Mouse (Mus musculus) frontal cortex, adult 2 months (tissue): Measurements from ENCODE around the gene Fam240b. TPM values are rescaled to one million over a fixed set of nuclear protein-coding genes. Genes with fewer than 3 reads are reported as not detected.
"Not testable (repeated sequence)": the region's sequence is repeated elsewhere in the genome, so short reads cannot be mapped to it uniquely, and the experiment has no call there.

Source experiments
- DNase-seq, 2 experiments: peaks; one replicate each; pipeline ENCODE4 v3.0.0; 2022; ENCODE audit warnings: low spot score in 1 of 2; ENCODE audit errors: extremely low spot score in 1 of 2
- polyA plus RNA-seq: library from polyadenylated mRNA; depleted of rRNA; stranded (reverse); fragments of >200 nt; gene quantifications from 2 replicates; pipeline ENCODE4 v1.2.3, GENCODE M21; 2012; rRNA removed

Gene Fam240b
- not detected in 2 replicates for polyA plus RNA-seq

DNA sequence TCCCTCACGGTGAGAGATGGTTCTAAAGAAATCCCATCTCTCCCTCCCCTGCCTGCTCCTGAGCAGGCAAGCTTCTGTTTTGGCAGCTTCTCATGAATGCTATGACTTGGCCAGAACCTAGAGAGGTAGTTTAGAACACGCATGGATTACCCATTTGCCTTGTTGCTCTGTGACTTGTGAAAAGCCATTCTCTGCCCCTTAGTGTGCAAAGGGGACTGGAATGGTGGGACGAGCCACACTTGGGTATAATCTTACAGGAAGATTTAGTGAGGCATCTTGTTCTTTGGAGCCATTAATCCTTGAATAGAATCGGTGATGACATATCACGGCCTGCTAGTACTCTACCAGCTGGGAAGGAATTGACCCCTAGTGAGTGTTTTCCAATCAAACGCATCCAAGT is at the start of gene Fam240b:
Gene Fam240b, minus strand, starts transcription at position 101 of the 400 bp plus-strand sequence.
- no peak for DNase-seq

DNA sequence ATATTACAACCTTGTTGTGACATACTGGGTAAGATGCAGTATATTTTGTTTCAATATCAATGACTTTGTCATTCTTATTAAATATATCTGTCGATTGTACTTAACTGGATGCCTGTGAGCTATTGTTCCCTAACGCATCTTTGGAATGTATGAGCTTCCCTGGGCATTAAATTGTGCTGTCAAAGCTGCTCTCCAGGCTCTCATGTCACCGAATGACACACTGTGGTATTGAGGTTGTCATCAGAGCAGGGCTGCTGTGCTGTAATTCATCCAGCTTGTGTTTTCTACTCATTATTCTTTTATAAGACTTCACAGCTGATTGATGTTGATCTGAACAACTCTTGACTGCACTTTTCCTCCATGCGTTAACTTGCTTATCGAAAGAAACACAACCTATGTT is 32.5 kb upstream of the Fam240b start:
- no peak for DNase-seq

DNA sequence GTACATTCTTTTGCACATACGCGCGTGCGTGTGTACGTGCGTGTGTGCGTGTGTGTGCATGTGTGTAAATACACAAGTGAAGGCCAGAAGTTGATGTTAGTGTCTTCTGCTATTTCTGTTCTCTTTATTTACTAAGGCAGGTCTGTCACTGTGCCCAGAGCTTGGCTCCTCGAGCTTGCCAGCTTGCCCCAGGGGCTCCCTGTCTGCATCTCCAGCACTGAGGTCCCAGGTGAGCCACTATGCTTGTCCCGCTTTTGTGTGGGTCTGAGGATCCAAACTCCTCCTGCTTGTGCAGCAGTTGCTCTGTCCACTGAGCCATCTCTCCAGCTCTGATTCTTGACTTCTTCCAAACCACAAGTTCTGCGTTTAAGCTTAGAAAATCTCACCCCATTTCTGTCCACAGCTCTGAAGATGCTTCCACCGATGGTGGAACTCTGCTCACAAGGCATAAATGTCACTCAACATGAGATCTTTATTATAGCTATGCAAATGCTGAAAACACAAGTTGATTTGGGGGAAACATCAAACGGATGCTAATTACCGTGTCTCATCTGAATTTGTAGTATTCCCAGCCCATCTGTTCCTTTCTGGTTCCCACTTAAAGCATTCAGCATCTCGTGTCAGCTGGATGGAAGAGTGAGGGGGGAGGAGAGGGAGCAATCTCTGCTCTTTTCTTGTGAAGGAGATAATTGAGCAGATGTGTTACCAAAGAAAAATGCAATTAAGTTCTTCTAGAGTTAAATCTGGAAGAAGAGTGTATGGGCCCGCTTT is 29.1 kb upstream of the Fam240b start:
- DNase-seq: peak; percentile 30 to 53

DNA sequence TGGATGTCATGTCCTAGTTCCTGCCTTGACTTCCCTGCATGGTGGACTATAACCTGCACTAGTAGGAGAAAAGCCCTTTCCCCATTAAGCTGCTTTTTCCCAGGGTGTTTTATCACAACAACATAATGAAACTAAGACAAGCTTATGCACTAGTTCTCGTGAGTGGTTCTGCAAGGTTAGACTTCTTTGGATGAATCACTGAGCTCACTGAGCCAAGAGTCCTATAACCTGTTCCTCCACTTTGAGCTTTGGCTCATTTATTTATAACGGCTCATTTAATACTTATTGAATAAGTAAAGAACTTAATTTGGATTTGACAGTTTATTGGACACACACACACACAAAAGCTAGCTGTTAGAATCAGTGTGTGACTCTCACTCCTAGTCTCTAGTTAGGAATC is 16.7 kb upstream of the Fam240b start:
- no peak for DNase-seq

DNA sequence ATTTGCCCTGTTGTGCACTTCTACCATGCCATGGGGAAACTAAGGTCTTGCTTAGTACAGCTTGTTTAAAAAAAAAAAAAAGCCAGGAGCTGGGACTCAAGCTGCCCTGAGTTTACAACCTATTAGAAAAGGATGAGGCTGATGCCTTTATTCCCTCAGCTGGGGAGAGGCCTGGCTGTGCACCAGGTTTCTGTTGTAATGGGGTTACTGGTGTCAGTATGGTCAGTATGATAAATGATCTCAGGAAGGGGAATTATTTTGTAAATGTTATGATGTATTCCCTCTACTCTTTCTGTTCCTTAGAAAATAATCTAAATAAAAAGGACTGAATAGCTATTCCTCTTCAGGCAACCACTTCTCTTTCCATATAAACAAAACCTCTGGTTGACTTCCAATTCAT is 14.0 kb upstream of the Fam240b start:
- DNase-seq: no peak

DNA sequence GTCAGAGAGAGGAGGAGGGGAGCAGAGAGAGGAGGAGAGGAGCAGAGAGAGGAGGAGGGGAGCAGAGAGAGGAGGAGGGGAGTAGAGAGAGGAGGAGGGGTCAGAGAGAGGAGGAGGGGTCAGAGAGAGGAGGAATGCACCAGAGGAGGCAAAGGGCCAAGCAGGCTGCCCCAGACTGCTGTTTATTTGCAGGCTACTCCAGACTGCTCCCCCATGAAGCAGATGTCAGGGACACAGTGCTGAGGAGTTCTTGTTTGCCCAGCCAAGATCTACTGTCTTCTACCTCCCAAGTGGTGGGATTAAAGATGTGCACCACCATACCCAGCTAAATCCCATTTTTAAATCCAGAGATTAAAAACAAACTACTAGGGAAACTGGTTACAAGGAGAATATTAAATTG is 9.8 kb upstream of the Fam240b start:
- DNase-seq: no peak

DNA sequence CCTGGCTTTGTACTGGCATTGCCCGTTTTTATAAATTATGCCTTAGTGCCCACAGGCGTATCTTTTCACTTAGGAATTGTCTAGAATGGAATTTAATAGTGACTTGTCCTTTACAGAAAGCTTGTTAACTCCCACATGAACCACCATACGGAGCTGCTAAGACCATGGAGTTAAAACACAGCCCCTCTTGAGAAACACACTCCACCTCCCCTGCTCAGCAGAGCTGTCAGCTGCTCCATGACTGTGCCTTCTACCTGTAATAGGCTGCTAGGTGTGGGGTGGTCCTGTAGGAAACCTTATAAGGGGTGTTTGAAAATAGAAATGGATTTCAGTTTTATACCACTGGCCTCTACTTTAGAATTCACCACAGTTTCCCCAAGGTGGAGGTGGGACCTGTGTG is 5.2 kb upstream of the Fam240b start:
- DNase-seq: no peak

DNA sequence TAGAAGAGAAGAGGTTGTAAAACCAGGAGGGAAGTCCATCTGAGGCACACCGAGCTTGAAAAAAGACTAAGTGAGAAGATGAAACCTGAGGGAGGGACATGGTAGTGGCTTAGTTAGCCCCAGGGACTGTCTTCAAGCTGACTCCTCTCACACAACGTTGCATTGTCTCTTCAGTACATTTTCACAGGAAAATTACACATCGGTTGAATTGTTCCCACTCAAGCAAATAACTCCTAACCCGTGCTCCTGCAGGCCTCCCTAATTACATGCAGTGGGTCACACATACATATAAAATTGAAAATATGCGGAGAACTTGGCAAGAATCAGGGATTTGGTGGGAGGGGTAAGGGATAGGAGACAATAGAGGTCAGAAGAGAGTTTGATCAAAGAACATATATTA is 4.0 kb downstream of the Fam240b start:
- no peak for DNase-seq

DNA sequence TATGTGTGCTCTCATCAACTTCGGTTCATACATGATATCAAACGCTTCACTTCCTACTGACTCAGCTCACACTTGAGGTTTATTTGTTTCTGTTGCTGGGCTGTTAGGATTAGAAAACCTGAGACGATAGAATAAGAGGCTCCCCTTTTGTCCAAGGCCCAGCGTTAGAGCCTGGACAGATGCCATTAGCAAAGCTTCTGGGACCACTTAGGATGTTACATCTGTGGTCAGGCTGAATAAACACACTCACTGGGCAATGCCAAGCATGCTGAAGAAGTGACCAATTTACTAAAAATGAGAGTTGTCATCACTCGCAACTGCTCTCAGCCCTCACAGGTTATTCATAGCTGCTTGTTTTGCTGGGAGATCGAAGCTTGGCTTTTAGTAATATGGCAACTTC is 7.7 kb downstream of the Fam240b start:
- no peak for DNase-seq

DNA sequence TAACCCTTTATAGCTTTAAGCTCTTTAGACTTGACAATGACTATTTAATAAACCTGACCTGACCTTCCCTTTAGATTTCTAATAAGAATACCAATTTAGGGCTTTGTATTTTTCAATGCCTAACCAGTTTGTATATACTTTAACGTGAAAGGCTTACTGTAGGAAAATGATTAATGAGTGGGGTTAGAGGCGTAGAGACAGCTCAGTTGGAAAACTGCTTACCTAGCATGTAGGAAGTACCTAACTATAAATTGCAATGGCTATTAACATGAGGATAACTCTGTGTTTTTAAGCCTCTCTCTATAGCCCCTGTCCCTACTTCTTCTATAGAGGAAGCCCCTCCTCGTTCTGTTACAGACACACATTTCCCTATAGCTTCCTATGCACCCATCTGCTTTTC is 17.6 kb downstream of the Fam240b start:
- no peak for DNase-seq

DNA sequence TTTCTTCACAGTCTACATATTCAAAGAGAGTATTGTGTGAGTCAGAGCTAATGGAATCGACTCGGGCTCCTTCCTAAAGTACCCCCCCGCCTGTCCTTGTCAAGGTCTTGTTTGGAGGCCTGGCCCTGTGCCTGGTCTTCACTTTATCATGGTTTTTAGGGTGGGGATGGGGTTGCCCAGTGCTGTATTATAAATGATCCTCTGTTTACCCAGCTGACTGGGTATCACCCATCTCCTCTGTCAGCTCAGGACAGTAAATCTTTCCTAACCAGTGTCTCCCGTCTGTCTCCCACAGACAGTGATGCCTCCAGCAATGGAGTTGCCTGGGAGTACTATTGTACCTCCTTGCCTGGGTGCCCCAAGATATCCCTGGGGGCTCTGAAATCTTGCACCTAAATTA is 19.6 kb downstream of the Fam240b start:
- DNase-seq: no peak

DNA sequence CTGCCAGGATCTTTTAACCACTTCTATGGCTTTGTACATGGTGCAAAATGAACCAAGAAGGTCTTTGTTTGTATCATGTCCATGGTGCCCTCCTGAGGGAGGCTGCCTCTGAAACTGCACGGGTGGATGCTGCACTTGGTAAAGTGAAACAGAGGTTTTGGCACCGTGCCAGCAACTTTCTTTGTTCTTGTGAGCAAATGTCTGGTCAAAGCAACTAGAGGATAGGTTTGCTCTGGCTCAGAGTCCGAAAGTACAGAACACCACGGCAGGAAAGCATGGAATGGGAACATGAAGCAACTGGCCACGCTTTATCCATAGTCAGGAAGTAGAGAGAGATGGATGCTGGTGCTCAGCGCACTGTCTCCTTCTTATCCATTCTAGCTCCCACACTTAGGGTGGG is 29.7 kb downstream of the Fam240b start:
- no peak for DNase-seq

DNA sequence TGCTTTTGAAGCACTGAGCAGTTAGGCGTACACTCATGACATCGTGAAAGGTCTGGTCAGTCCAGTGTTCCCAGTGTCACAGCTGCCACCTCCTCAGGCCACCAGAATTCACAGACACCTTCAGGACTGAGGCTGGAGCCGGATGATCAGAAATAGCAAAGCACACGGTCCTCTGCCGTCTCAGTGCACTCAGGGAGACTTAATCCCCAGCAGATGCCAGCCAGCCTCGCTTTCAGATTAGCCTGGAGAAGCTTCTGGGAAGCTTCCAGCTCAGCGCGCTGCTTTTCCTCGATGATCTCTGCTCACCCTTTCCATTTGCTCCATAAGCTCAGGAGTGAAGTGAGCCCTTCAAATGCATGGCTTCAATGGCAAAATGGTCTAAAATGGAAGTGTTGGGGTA is 32.4 kb downstream of the Fam240b start:
- DNase-seq: no peak

DNA sequence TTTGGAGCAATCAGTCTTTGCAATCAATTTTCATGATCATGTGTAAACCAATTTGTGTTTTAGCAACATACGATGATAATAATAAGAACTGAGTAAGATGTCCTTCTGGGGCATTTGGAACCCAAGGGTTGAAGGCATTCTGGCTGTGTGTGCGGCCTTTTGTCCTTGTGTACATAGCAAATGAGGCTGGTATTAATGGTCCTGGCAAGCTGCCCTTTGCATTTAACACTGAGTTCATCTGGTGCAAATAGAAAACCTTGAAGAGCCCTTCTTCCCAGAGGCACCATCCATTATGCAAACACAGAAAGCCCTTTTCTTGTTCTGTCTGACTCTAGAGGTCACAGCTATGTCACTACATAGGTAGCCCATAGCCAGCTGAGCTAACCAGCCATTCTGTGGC is 35.0 kb downstream of the Fam240b start:
- DNase-seq: no peak

DNA sequence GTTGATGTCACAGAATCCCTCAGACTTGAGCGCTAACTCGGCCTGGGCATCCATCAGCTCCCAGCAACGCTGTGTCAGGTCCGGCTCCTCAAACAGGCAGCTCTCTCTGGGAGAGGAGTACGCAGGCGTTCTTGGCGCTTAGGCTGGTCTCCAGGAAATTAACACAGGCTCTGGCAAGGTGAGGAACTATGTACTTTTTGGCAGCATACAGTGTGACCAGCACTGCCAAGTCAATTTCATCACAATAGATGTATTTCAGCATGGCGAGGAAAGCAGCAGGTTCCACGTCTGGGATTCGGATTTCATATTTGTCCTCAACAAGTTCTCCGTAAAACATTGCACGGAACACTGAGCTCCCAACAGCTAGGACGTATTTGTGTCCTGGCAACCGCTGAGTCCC is 39.4 kb downstream of the Fam240b start:
- no peak for DNase-seq

DNA sequence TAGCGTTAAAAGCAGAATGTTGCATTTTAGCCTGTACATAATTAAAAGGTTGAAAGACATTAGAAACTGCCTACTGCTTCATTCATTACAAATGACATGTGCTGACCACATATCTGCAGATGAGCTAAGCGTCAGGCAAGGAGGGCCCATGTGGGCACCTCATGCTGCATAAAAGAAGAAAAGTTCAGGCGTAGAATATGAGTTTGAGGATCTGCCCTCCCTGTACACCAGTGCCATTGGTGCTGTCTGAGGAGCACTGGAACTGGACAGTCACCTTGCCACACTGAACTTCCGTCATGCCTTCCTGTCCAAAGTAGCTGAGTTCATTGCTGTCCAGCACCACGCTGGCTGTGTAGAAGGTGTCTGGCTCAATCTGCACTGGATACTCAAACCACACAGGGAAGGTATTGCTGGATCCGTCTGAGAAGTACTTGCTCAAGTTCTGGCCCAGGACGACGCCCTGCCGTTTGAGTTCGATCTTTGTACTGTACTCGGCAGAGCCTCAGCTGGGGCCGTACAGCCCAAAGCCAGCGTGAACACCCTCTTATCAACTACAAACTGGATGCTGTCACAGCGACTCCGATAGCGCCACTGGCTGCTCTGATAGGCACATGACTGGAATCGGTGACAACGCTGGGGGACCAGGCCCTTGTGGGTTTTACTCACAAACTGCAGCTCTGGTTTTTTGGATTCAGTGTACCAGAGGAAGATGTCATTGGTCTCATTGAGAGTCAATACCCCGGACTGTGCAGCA is 40.2 kb downstream of the Fam240b start:
- not testable (repeated sequence) for DNase-seq

DNA sequence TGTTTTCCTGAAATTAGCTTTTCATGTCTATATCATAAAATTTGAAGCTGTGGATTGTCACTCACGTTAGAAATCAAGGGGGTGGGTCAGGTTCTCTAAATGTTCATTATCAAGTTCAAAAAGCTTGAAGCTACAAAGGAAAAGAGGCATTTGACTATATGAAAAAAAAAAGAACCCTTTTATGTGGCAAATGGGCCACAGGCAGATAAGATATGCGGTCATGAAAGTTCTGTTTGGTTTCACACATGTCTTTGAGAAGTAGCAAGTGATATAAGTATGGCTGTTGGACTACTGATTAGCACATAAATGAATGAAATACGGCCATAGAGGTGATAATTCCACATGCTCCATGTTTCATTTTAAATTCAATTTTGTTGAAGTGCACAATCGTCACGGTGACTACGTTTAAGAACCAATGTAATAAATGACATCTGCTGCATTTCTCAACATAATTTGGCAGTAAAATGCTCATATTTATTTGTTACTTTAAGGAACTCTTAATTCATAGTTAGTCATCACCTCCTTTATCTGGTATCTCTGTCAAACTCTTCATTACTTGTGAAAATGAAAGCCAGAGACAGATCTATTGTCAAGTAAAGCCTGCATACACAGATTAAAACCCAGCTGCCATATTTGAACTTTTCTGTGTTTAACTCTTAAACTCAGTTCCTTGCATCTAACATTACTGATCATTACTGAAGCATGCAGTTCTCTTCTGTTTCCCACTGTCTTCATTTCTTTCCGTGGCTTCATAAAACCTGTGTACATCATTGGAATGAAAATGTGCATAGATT is 47.4 kb downstream of the Fam240b start:
- DNase-seq: no peak

DNA sequence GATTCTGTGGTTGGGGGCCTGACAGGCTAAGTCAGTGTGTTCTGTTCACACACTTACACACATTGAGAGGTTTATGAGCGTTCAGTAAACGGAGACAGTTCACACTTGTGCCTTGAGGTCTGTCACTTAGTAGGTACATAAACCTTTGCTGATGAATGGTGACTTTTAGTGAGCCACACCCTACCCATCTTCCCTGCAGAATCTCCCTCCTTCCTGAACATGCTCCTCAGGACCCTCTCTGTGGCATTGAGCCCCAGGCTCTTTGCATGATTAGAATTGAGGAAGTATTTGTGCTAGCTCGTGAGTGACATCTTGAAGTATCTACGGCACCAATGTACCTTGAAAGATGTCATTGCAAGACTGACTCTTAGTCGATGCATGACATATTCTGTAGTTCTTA is 48.9 kb downstream of the Fam240b start:
- no peak for DNase-seq

DNA sequence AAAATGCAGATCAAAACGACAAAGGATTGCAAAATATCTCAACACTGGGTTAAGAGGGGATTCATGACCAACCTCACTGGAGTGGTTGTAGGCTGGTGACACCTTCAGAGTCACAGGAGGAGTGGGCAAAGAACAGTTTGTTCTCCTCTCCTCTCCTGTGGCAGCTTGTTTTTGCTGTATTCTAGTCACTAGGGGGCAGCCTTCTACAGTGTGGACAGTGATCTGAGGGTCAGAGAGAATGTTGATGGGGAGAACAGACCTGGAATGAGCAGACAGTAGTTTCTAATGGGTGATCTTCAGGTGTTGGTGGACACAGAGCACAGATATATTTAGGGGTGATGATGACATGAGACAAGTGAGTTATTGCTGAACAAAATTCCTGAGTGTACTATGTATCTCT is 49.6 kb downstream of the Fam240b start:
- peak in 1 of 2 experiments; percentile 68 for DNase-seq

DNA sequence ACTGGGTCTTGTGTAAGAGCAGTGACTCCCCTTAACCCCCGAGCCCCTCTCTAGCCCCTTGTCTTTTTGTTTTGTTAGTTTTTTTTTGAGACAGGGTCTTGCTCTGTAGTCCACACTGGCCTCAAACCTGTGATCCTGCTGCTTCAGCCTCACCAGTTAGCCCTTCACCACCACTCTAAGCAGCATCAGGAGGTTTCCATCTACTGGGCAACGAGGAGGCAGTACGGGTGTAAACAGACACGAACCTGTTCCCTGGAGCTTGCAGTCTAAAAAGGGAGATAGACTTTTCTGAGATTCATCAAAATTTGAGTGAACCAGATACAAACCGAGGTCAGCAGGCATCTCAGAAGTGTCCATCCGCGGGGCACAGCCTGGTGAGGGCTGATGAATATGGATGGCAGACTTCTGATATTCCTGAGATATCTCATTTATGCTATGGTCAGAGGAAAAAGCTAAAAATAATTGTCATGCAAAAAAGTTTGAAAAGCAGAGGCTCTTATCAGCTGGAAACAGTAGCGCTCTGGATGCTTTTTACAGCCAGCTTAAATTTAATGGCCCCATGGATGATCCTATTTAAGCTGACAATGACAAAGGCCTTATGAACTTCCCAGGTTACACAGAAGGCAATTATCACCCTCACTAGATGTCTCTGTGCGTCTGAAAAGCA is 52.2 kb downstream of the Fam240b start:
- no peak for DNase-seq
